Mouse (Mus musculus): ENCODE measurements around the gene Tspan33. TPM values are rescaled to one million over a fixed set of nuclear protein-coding genes. Genes with fewer than 3 reads are reported as not detected.

Gene Tspan33
- 11.2 and 11.9 TPM in 2 replicates for polyA plus RNA-seq (2016; fragmentation: Nextera tagmentation; extraction: Ambion mirVana)

GRCm38 (mm10) chr6:29693953-29694352 is at the start of gene Tspan33:
Tspan33 (plus strand) TSS chr6:29694222.
- H3K36me3 ChIP-seq, result no peaks in the 10 kb centered on the region
- WGBS, result 1% methylated on average over 41 of the region's 41 CpGs
- H3K4me1 ChIP-seq (replicated peaks), result peaks cover 18% of the 10 kb centered on the region
- peak within 1 kb of the TSS; percentile 93 for H3K9ac ChIP-seq
- H3K27ac ChIP-seq (ENCODE audit: poor library complexity, severe bottlenecking), result no peak within 1 kb of the TSS
- ATAC-seq (ENCODE audit: insufficient number of reproducible peaks, low FRiP score), result peak; percentile 95
- H3K4me2 ChIP-seq, result peak within 1 kb of the TSS; percentile 99
- H3K4me3 ChIP-seq, result peak within 1 kb of the TSS; percentile 93
- H3K27me3 ChIP-seq (replicated peaks), result peaks cover 41% of the 10 kb centered on the region
- no peaks in the 10 kb centered on the region for H3K9me3 ChIP-seq (replicated peaks)

GRCm38 (mm10) chr6:29649494-29650169 is 44.4 kb upstream of the Tspan33 start:
- no peak overlapping the region for H3K4me2 ChIP-seq
- H3K27ac ChIP-seq (ENCODE audit: poor library complexity, severe bottlenecking), result no peak overlapping the region
- H3K36me3 ChIP-seq, result no peaks in the 10 kb centered on the region
- H3K9me3 ChIP-seq (replicated peaks), result no peaks in the 10 kb centered on the region
- no peak overlapping the region for H3K4me3 ChIP-seq
- 32% methylated on average over 14 of the region's 14 CpGs for WGBS
- peaks cover 11% of the 10 kb centered on the region; the same call in 1 of the 2 replicates for H3K27me3 ChIP-seq (replicated peaks)
- no peaks in the 10 kb centered on the region for H3K4me1 ChIP-seq (replicated peaks)
- ATAC-seq (ENCODE audit: insufficient number of reproducible peaks, low FRiP score), result no peak; the same call in 1 of the 2 replicates
- no peak overlapping the region for H3K9ac ChIP-seq

GRCm38 (mm10) chr6:29650170-29650549 is 43.9 kb upstream of the Tspan33 start:
- no peak for ATAC-seq (ENCODE audit: insufficient number of reproducible peaks, low FRiP score)
- H3K36me3 ChIP-seq, result no peaks in the 10 kb centered on the region

GRCm38 (mm10) chr6:29653271-29653670 is 40.8 kb upstream of the Tspan33 start:
- Histone ChIP-seq H3K9ac (no peak overlapping the region), H3K4me3 (no peak overlapping the region), H3K9me3 (replicated peaks) (no peaks in the 10 kb centered on the region), H3K4me1 (replicated peaks) (no peaks in the 10 kb centered on the region), H3K4me2 (no peak overlapping the region), H3K36me3 (no peaks in the 10 kb centered on the region), H3K27me3 (replicated peaks) (peaks cover 11% of the 10 kb centered on the region; the same call in 1 of the 2 replicates), H3K27ac (ENCODE audit: poor library complexity, severe bottlenecking) (no peak overlapping the region)
- ATAC-seq (ENCODE audit: insufficient number of reproducible peaks, low FRiP score), result no peak

More at GRCm38 (mm10) chr6:29650170-29650549, 43.9 kb upstream of the Tspan33 start:
- peaks cover 11% of the 10 kb centered on the region; the same call in 1 of the 2 replicates for H3K27me3 ChIP-seq (replicated peaks)
- H3K9ac ChIP-seq, result no peak overlapping the region
- H3K4me3 ChIP-seq, result no peak overlapping the region
- WGBS, result 64% methylated on average over 10 of the region's 10 CpGs
- H3K4me1 ChIP-seq (replicated peaks), result no peaks in the 10 kb centered on the region
- no peak overlapping the region for H3K4me2 ChIP-seq
- H3K9me3 ChIP-seq (replicated peaks), result no peaks in the 10 kb centered on the region
- no peak overlapping the region for H3K27ac ChIP-seq (ENCODE audit: poor library complexity, severe bottlenecking)

DNA sequence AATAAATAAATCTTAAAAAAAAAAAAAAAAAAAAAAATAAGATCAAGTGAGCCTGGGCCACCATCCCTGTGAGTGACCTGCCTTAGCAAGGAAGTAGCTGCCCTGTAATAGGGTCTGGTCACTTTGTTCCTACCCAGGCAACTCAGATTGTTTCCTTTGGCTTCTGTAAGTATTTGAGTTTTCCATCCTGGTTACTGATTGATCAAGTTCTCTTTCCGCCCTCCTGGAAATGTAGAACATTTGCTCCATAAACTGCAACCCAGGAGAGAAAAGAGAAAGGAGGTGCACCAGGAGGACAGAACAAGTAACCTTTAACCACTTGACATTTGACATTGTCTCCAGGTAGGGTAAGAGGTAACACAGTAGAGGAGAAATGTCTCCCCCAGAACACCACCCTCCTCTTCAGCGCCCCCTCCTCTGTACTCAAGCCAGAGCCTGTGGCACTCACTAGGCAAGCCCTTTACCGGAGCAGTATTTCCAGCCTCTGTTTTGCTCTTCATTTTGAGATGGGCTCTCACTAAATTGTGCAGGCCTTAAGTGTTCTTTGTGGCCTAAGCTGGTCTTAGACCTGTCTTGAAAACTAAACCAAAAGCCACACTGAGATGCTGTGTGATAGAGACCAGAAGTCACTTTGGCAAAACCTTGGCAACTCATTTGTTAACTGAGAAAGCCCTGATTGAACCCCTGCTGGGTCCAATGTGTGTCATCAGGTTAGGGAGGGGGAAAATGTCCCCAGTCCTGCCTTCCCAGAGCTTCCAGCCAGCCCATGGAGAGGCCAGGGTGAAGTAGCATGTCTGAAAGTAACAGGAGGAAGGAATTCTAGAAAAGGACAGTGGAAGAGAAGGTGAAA is 35.2 kb upstream of the Tspan33 start:
- H3K36me3 ChIP-seq, result no peaks in the 10 kb centered on the region
- H3K4me3 ChIP-seq, result no peak overlapping the region
- no peaks in the 10 kb centered on the region for H3K4me1 ChIP-seq (replicated peaks)
- no peak overlapping the region for H3K4me2 ChIP-seq
- 80% methylated on average over 3 of the region's 3 CpGs for WGBS
- H3K9ac ChIP-seq, result no peak overlapping the region
- ATAC-seq (ENCODE audit: insufficient number of reproducible peaks, low FRiP score), result no peak
- 0 out of 2 replicates have a peak, but pooled peaks cover under 1% of the 10 kb centered on the region for H3K27me3 ChIP-seq (replicated peaks)
- H3K9me3 ChIP-seq (replicated peaks), result no peaks in the 10 kb centered on the region
- H3K27ac ChIP-seq (ENCODE audit: poor library complexity, severe bottlenecking), result no peak overlapping the region

DNA sequence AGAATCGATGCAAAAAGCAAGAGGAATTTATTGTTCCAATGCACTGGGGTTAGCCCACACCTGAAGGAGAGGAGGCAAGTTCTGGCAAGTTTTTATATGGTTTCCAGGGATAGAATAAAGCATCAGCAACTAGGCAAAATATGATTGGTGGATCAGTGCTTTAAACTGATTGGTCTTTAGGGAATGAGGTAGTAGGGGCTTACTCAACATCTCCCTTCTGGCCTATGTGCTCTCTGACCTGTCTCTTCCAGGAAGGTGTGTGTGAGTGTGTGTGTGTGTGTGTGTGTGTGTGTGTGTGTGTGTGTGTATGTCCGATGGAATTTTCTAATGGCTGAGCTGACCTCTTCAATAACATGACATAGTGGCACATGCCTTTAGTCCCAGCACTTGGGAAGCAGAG is 34.1 kb upstream of the Tspan33 start:
- H3K27me3 ChIP-seq (replicated peaks), result no peaks in the 10 kb centered on the region
- no peak for ATAC-seq (ENCODE audit: insufficient number of reproducible peaks, low FRiP score)
- H3K36me3 ChIP-seq, result no peaks in the 10 kb centered on the region
- WGBS, result 80% methylated on average over 2 of the region's 2 CpGs
- H3K4me2 ChIP-seq, result no peak overlapping the region
- no peaks in the 10 kb centered on the region for H3K4me1 ChIP-seq (replicated peaks)
- no peaks in the 10 kb centered on the region for H3K9me3 ChIP-seq (replicated peaks)
- no peak overlapping the region for H3K27ac ChIP-seq (ENCODE audit: poor library complexity, severe bottlenecking)
- no peak overlapping the region for H3K4me3 ChIP-seq
- H3K9ac ChIP-seq, result no peak overlapping the region

DNA sequence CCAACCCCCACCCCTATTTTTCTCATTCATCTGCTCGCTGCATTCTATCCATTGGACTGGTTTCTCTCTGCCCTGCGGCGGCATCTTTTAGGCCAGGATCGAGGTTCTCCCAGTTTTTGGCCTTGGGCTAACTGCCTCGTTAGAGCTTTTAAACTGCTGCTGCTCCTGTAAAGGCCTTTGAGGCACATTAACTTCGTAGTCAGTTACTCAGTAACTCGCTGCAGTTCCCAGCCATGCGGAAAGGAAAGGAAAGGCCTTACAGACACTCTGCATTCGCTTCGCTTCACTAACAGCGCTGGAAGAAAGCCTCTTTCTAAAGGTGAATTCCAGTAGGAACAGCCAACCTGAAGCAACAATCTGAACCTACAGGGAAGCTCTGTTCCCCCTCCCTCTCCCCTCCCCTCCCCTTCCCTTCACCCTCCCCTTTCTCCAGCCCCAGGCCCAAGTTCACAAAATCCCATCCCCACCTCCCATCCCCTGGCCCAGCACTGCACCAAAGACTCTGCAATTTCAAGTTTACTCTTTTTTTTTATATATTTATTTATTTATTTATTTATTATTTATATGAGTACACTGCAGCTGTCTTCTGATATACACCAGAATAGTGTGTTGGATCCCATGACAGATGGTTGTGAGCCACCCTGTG is 33.2 kb upstream of the Tspan33 start:
- Histone ChIP-seq H3K4me2 (no peak overlapping the region), H3K9me3 (replicated peaks) (no peaks in the 10 kb centered on the region), H3K36me3 (no peaks in the 10 kb centered on the region), H3K4me1 (replicated peaks) (no peaks in the 10 kb centered on the region), H3K4me3 (no peak overlapping the region), H3K27ac (ENCODE audit: poor library complexity, severe bottlenecking) (no peak overlapping the region), H3K9ac (no peak overlapping the region), H3K27me3 (replicated peaks) (no peaks in the 10 kb centered on the region)
- ATAC-seq (ENCODE audit: insufficient number of reproducible peaks, low FRiP score), result no peak
- 66% methylated on average over 11 of the region's 11 CpGs for WGBS

DNA sequence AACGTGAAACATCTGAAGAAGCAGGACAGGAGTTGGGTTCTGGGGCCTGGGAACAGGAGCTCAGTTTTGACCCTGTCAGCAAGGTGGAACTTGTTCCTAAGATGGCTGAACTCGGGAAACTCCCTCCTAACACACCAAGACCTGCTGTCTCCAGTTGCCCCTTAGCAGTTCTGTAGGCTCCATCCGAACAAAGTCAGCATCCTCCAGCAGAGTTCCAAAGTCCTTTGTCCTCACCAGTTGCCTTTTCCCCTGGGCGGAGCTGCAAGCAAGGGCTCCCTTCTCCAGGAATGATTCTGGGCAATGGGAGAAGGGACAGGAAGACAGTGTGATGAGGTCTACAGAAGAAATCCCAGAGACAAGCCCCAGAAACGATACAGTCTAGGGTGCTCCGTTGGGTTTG is 26.8 kb upstream of the Tspan33 start:
- Histone ChIP-seq H3K27ac (ENCODE audit: poor library complexity, severe bottlenecking) (no peak overlapping the region), H3K27me3 (replicated peaks) (no peaks in the 10 kb centered on the region), H3K4me2 (no peak overlapping the region), H3K36me3 (no peaks in the 10 kb centered on the region), H3K4me3 (no peak overlapping the region), H3K4me1 (replicated peaks) (peaks cover 2% of the 10 kb centered on the region; the same call in 1 of the 2 replicates), H3K9ac (no peak overlapping the region), H3K9me3 (replicated peaks) (no peaks in the 10 kb centered on the region)
- ATAC-seq (ENCODE audit: insufficient number of reproducible peaks, low FRiP score), result no peak
- 73% methylated on average over 6 of the region's 6 CpGs for WGBS

DNA sequence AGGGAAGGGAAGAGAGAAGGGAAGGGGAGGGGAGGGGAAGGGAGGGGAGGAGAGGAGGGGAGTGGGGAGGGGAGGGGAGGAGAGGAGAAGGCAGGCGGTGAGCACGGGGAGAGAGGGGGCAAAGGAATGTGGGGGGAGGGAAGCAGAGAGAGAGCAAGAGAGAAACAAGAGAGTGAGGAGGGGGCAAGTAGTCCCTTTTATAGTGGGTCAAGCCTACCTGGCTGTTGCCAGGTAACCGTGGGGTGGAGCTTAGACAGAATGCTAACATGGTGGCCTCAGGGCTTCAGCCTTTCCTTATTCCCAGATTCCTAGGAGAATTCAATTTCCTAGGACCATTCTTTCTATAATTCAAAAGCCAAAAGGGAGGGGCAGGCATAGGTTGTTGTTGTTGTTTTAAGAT is 22.3 kb upstream of the Tspan33 start:
- Histone ChIP-seq H3K4me3 (no peak overlapping the region), H3K27ac (ENCODE audit: poor library complexity, severe bottlenecking) (no peak overlapping the region), H3K4me2 (no peak overlapping the region), H3K4me1 (replicated peaks) (peaks cover 10% of the 10 kb centered on the region; the same call in 1 of the 2 replicates), H3K27me3 (replicated peaks) (no peaks in the 10 kb centered on the region), H3K36me3 (no peaks in the 10 kb centered on the region), H3K9me3 (replicated peaks) (no peaks in the 10 kb centered on the region), H3K9ac (no peak overlapping the region)
- no peak for ATAC-seq (ENCODE audit: insufficient number of reproducible peaks, low FRiP score)
- WGBS, result 13% methylated on average over 3 of the region's 3 CpGs

DNA sequence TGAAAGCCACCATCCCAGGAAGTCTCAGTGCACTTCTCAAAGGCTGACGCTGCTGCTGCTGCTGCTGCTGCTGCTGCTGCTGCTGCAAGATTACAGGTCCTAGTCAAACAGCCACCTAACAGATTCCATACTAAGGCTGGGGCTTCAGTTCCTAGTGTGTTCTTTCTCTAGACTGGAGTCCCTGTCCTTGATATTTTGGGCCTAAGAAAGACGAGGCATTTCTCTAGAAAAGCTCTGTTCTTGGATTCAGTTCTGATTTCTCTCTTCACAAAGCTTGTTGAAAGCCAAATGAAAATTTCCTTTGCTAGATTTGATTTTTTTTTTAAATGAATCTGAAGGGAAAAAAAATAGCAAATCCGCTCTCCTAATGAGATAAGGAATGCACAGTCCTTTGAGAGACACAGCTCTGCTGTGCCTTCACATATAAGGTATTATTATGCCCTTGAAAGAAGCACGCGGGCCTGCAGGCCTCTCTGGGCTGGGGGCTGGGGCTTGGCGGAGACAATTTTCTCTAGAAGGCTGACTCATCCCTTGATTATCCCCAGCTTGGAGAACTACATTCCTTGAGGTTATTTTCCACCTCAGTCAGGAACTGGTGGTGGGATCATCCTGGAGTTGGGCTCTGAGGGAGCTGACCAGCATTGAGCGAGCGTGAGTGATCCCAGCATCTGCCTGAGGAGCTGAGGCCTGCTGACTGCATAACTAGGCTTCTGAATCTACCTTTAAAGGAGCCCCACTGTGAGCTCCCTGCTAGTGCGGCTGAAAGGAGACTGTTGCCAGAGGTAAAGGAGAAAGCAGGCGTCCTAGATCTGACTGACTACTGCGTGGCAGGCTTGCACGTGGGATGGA is 21.2 kb upstream of the Tspan33 start:
- peaks cover 10% of the 10 kb centered on the region; the same call in 1 of the 2 replicates for H3K4me1 ChIP-seq (replicated peaks)
- no peak overlapping the region for H3K4me3 ChIP-seq
- no peaks in the 10 kb centered on the region for H3K9me3 ChIP-seq (replicated peaks)
- H3K27ac ChIP-seq (ENCODE audit: poor library complexity, severe bottlenecking), result no peak overlapping the region
- no peak overlapping the region for H3K9ac ChIP-seq
- H3K4me2 ChIP-seq, result no peak overlapping the region
- ATAC-seq (ENCODE audit: insufficient number of reproducible peaks, low FRiP score), result no peak
- WGBS, result 18% methylated on average over 12 of the region's 12 CpGs
- no peaks in the 10 kb centered on the region for H3K36me3 ChIP-seq
- no peaks in the 10 kb centered on the region for H3K27me3 ChIP-seq (replicated peaks)
